Mouse (Mus musculus): ENCODE measurements around the gene Rora.

- TF ChIP-seq CTCF (IDR thresholded peaks at IDR 0.05; ENCODE audit: low read depth, low read length) = no peak
- no peak for TF ChIP-seq POLR2A (IDR thresholded peaks at IDR 0.05; ENCODE audit: extremely low read depth, insufficient read depth, low read length)
Observed at GRCm38 (mm10) chr9:69136821-69137220, 483.2 kb downstream of the Rora start.
